Mouse (Mus musculus): ENCODE data around the gene Cdk14. TPM values are rescaled to one million over a fixed set of nuclear protein-coding genes. Genes with fewer than 3 reads are reported as not detected.

Cdk14 gene
- polyA plus RNA-seq, 1 experiment = 2.9 TPM

- DNase-seq (ENCODE audit: low read depth in 1 of 2, low spot score in 2 of 2) = no peak
- no peak for TF ChIP-seq POLR2A (IDR thresholded peaks at IDR 0.05; ENCODE audit: low read depth, low read length)
- no peak for TF ChIP-seq CTCF (IDR thresholded peaks at IDR 0.05; ENCODE audit: extremely low read depth, insufficient read depth, insufficient read length, insufficient replicate concordance)
- H3K27me3 ChIP-seq (ENCODE audit: control insufficient read depth, insufficient read depth, low read length) = no peaks in the 10 kb centered on the region
- WGBS = 89% methylated on average over 4 of the region's 4 CpGs
- H3K4me3 ChIP-seq (ENCODE audit: extremely low read depth, insufficient read depth, insufficient read length) = no peak overlapping the region
- H3K4me1 ChIP-seq (ENCODE audit: control insufficient read depth, insufficient read depth, insufficient read length) = no peaks in the 10 kb centered on the region
- H3K27ac ChIP-seq (ENCODE audit: insufficient read depth, low read length) = no peak overlapping the region
- H3K36me3 ChIP-seq (ENCODE audit: control insufficient read depth, insufficient read depth, low read length) = no peaks in the 10 kb centered on the region
These were observed 426.9 kb downstream of the Cdk14 start for GRCm38 (mm10) chr5:4993192-4993601.

DNA sequence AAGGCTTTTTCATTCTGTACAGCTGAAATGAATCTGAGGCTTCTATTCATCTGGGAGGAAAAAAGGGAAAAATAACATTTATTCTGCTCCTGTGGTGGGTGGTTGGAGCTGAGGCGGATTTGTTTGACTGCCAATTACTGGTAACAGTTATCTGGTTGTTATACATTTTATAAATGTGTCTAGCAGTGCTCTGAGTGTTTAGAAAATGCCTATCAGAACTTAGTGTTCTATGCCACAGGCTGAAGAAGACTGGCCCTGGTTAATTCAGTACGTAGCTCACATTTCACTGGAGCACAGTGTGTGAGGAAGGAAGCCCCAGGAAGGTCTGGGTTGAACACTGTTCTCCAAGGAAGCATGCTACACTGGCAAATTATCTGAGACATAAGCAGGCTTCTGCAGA is 429.1 kb downstream of the Cdk14 start:
- no peaks in the 10 kb centered on the region for H3K4me1 ChIP-seq (ENCODE audit: control insufficient read depth, insufficient read depth, insufficient read length)
- H3K36me3 ChIP-seq (ENCODE audit: control insufficient read depth, insufficient read depth, low read length) = no peaks in the 10 kb centered on the region
- DNase-seq (ENCODE audit: low read depth in 1 of 2, low spot score in 2 of 2) = no peak
- 87% methylated on average over 2 of the region's 2 CpGs for WGBS
- TF ChIP-seq CTCF (IDR thresholded peaks at IDR 0.05; ENCODE audit: extremely low read depth, insufficient read depth, insufficient read length, insufficient replicate concordance) = no peak
- H3K27me3 ChIP-seq (ENCODE audit: control insufficient read depth, insufficient read depth, low read length) = no peaks in the 10 kb centered on the region
- no peak overlapping the region for H3K27ac ChIP-seq (ENCODE audit: insufficient read depth, low read length)
- no peak overlapping the region for H3K4me3 ChIP-seq (ENCODE audit: extremely low read depth, insufficient read depth, insufficient read length)

DNA sequence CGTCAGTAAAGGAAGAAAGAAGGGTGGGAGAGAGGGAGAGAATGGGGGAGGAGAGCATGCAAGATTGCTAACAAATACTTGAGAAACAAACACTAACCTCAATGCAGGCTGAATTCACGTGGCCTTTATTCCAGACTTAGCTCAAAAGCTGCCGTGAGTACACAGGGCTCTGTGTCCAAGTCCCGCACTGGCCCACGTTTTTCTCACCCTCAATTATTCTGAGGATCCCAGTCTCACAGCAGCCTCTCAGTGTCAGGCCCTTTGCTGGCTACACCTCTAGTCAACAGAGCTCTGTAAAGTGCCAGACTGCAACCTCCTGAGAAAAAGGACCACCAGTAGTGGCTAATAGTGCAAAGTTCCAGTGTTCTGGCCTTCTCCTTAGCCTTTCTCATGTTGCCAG is 429.9 kb downstream of the Cdk14 start:
- Histone ChIP-seq H3K27ac (ENCODE audit: insufficient read depth, low read length) (no peak overlapping the region), H3K36me3 (ENCODE audit: control insufficient read depth, insufficient read depth, low read length) (no peaks in the 10 kb centered on the region), H3K27me3 (ENCODE audit: control insufficient read depth, insufficient read depth, low read length) (no peaks in the 10 kb centered on the region), H3K4me3 (ENCODE audit: extremely low read depth, insufficient read depth, insufficient read length) (no peak overlapping the region), H3K4me1 (ENCODE audit: control insufficient read depth, insufficient read depth, insufficient read length) (no peaks in the 10 kb centered on the region)
- WGBS = 85% methylated on average over 5 of the region's 5 CpGs
- TF ChIP-seq CTCF (IDR thresholded peaks at IDR 0.05; ENCODE audit: extremely low read depth, insufficient read depth, insufficient read length, insufficient replicate concordance) (no peak), POLR2A (IDR thresholded peaks at IDR 0.05; ENCODE audit: low read depth, low read length) (no peak)
- DNase-seq (ENCODE audit: low read depth in 1 of 2, low spot score in 2 of 2) = no peak

GRCm38 (mm10) chr5:4986181-4986580 is 433.9 kb downstream of the Cdk14 start:
- 90% methylated on average over 2 of the region's 2 CpGs for WGBS

GRCm38 (mm10) chr5:4979551-4979950 is 440.6 kb downstream of the Cdk14 start:
- 76% methylated on average over 4 of the region's 4 CpGs for WGBS
- TF ChIP-seq POLR2A (IDR thresholded peaks at IDR 0.05; ENCODE audit: low read depth, low read length) (no peak), CTCF (IDR thresholded peaks at IDR 0.05; ENCODE audit: extremely low read depth, insufficient read depth, insufficient read length, insufficient replicate concordance) (no peak)
- Histone ChIP-seq H3K4me1 (ENCODE audit: control insufficient read depth, insufficient read depth, insufficient read length) (no peaks in the 10 kb centered on the region), H3K27ac (ENCODE audit: insufficient read depth, low read length) (no peak overlapping the region), H3K27me3 (ENCODE audit: control insufficient read depth, insufficient read depth, low read length) (no peaks in the 10 kb centered on the region), H3K4me3 (ENCODE audit: extremely low read depth, insufficient read depth, insufficient read length) (no peak overlapping the region), H3K36me3 (ENCODE audit: control insufficient read depth, insufficient read depth, low read length) (no peaks in the 10 kb centered on the region)
- no peak for DNase-seq (ENCODE audit: low read depth in 1 of 2, low spot score in 2 of 2)

More at GRCm38 (mm10) chr5:4986181-4986580, 433.9 kb downstream of the Cdk14 start:
- no peaks in the 10 kb centered on the region for H3K27me3 ChIP-seq (ENCODE audit: control insufficient read depth, insufficient read depth, low read length)
- H3K36me3 ChIP-seq (ENCODE audit: control insufficient read depth, insufficient read depth, low read length) = no peaks in the 10 kb centered on the region
- no peak for DNase-seq (ENCODE audit: low read depth in 1 of 2, low spot score in 2 of 2)
- TF ChIP-seq CTCF (IDR thresholded peaks at IDR 0.05; ENCODE audit: extremely low read depth, insufficient read depth, insufficient read length, insufficient replicate concordance) (no peak), POLR2A (IDR thresholded peaks at IDR 0.05; ENCODE audit: low read depth, low read length) (no peak)
- no peaks in the 10 kb centered on the region for H3K4me1 ChIP-seq (ENCODE audit: control insufficient read depth, insufficient read depth, insufficient read length)
- no peak overlapping the region for H3K4me3 ChIP-seq (ENCODE audit: extremely low read depth, insufficient read depth, insufficient read length)
- no peak overlapping the region for H3K27ac ChIP-seq (ENCODE audit: insufficient read depth, low read length)

GRCm38 (mm10) chr5:4973408-4973807 is 446.7 kb downstream of the Cdk14 start:
- Histone ChIP-seq H3K36me3 (ENCODE audit: control insufficient read depth, insufficient read depth, low read length) (no peaks in the 10 kb centered on the region), H3K27ac (ENCODE audit: insufficient read depth, low read length) (no peak overlapping the region), H3K4me1 (ENCODE audit: control insufficient read depth, insufficient read depth, insufficient read length) (no peaks in the 10 kb centered on the region), H3K4me3 (ENCODE audit: extremely low read depth, insufficient read depth, insufficient read length) (no peak overlapping the region), H3K27me3 (ENCODE audit: control insufficient read depth, insufficient read depth, low read length) (no peaks in the 10 kb centered on the region)
- 74% methylated on average over 1 of the region's 1 CpGs for WGBS
- DNase-seq (ENCODE audit: low read depth in 1 of 2, low spot score in 2 of 2) = no peak
- no peak for TF ChIP-seq POLR2A (IDR thresholded peaks at IDR 0.05; ENCODE audit: low read depth, low read length)
- TF ChIP-seq CTCF (IDR thresholded peaks at IDR 0.05; ENCODE audit: extremely low read depth, insufficient read depth, insufficient read length, insufficient replicate concordance) = no peak

- peak in 1 of 2 experiments; percentile 5 for DNase-seq (ENCODE audit: low read depth in 1 of 2, low spot score in 2 of 2)
- 56% methylated on average over 15 of the region's 15 CpGs for WGBS
- H3K4me1 ChIP-seq (ENCODE audit: control insufficient read depth, insufficient read depth, insufficient read length) = no peaks in the 10 kb centered on the region
These were observed 458.0 kb downstream of the Cdk14 start for GRCm38 (mm10) chr5:4962063-4962610.

More at GRCm38 (mm10) chr5:4962063-4962610, 458.0 kb downstream of the Cdk14 start:
- H3K36me3 ChIP-seq (ENCODE audit: control insufficient read depth, insufficient read depth, low read length) = no peaks in the 10 kb centered on the region
- TF ChIP-seq POLR2A (IDR thresholded peaks at IDR 0.05; ENCODE audit: low read depth, low read length) (no peak), CTCF (IDR thresholded peaks at IDR 0.05; ENCODE audit: extremely low read depth, insufficient read depth, insufficient read length, insufficient replicate concordance) (peak; percentile 65; the same call in 1 of the 2 replicates)
- H3K27me3 ChIP-seq (ENCODE audit: control insufficient read depth, insufficient read depth, low read length) = no peaks in the 10 kb centered on the region
- H3K27ac ChIP-seq (ENCODE audit: insufficient read depth, low read length) = no peak overlapping the region
- no peak overlapping the region for H3K4me3 ChIP-seq (ENCODE audit: extremely low read depth, insufficient read depth, insufficient read length)

Measured in spleen, adult 2 months (tissue).